Mouse (Mus musculus): ENCODE measurements around the gene Eif3f.

The Eif3f gene

DNA sequence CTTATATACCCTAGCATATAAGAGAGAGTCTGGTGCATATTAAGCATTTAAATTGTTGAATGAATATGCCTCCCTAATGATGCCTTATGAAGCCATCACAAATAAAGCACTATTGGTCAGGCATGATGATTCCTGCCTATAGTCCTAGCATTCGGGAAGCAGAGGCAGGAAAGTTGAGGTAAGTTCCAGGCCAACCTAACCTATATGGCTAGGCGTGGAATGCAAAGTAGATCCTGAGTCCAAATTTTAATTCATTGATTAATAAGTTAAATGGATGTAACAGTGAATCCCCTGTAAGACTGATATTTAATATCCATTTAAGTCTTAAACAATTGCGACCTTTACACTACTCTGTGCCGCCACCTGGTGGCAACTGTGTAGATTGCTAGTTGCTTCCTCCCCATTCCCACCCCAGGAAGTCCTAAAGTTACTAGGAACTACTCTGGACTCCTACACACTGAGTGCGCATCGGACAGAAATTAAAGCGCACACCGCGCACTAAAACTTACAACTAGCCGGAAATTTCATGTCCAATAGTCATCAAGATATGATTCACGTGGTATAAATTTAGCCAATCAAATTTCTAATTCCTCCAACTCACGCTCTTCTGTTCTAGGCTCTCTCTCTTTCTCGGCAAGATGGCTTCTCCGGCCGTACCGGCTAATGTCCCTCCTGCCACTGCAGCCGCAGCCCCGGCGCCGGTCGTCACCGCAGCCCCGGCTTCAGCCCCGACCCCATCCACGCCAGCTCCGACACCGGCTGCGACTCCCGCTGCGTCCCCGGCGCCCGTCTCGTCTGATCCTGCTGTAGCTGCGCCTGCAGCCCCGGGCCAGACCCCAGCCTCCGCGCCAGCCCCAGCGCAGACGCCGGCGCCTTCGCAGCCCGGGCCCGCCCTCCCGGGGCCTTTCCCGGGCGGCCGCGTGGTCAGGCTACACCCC, at the start of gene Eif3f:
Gene Eif3f (plus strand): TSS at position 624 of the 938 bp plus-strand sequence.
- DNase-seq = peak; percentile 97

DNA sequence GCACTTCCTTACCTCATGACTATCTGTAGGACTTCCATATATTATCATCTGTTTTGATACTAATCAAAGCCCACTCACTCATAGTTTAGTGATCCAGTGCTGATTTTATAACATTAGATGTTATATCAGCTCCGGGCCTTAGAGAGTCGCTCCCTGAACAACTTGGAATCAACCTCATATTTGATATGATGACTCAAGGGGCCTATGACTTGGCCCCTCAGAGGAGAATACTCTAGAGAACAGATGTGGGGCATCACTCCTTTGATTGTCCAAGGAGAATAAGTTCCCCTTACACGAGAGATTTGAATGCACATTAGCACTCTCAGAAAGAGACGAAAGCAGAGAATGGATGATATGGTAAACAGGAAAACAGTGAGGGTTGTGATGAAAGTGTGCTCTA, 49.3 kb upstream of the Eif3f start, which contains the start of gene Olfr518:
Gene Olfr518 (minus strand): TSS at position 101 of the 400 bp plus-strand sequence.
- DNase-seq = no peak

DNA sequence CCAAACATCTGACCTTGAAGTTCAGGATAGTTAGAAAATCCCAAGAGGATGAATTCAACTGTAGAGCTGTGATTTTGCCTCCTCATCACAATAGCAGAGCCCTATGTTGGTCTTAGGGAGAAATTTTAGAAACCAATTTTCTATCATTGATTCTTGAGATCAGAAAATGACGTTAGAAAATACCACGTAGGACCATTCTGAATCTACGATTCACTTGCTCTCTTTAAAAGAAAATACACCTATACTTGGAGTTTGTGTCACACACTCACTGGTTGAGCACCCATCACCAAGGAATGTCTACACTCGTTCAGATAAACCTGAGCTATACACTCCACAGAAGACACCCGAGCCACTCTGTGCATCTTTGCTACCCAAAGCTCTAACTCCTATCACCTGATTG, 39.9 kb upstream of the Eif3f start, which contains the start of gene Olfr519:
Gene Olfr519 (minus strand): TSS at position 101 of the 400 bp plus-strand sequence.
- DNase-seq = no peak

DNA sequence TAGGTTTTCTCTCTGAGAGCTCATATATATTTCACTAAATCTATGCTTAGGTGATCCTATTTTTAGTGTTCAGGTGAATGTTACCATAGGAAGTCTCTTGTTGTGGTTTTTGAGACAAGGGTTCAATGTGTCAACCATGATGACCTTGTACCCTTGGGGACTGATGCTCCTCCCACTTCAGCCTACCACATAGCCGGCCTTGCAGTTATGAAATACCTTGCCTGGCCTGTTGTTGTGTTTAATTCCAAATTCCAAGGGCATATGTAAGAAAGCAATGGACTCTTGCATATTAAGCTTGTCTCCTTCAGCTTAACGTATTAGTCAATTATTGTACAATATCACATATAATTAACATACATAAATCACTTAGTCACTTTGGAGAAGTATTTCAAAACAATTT, 30.2 kb upstream of the Eif3f start:
- DNase-seq = no peak

DNA sequence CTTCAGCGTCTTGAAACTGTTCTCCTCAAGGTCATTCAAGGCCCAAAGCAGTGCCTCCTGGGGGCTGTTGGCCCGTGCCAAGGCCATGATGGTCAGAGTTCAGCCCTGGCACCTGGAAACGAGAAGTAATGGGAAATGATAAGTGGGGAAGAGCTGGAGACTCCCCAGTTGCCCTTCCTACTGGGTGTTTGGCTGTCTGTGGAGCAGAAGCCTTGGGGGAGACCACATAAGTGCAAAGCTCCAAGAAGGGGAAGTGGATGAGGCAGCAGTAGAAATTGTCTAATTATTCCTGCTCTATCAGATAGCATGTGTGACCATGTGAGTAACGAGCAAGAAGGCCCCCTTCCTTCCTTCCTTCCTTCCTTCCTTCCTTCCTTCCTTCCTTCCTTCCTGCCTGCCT, 7.2 kb upstream of the Eif3f start:
- no peak for DNase-seq

DNA sequence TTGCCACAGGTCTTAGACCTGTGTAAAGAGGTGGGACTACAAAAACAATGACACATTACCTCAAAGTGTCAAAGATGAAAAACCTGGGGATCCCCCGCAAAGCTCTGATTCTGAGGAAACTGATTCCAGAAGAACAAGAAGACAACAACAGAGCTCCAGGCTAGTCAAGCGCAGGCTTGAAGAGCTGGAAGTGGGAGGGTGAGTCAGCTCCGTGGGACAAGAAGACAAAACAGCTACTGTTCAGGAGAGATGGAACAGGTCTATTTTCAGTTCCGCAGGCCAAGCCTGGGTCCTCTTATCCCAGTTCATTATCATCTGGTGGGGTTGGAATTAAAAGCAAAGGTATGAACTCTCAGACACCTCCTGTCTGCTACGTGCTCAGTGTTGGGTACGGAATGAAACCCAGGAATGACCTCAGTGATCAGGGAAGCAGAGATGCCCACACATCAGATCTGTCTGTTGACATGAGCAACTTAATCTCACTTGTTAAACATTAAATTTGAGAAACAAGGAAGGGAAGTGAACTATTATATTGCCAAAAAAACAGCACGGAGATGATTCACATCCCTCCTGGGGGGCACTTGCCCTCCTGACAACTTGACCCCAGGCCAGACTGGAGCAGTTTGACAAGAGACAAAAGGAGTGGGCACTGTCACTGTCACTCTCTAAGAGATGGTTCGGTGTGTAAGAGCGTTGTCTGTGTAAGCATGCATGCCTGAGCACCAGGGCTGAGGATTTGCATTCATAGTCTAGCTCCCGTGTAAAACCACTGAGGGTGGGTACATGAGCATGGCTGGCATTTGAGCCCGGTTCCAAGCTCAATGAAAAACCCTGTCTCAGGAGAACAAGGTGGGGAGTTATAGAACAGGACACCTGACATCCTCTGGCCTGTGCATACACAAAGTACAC, 5.7 kb upstream of the Eif3f start:
- no peak for DNase-seq

DNA sequence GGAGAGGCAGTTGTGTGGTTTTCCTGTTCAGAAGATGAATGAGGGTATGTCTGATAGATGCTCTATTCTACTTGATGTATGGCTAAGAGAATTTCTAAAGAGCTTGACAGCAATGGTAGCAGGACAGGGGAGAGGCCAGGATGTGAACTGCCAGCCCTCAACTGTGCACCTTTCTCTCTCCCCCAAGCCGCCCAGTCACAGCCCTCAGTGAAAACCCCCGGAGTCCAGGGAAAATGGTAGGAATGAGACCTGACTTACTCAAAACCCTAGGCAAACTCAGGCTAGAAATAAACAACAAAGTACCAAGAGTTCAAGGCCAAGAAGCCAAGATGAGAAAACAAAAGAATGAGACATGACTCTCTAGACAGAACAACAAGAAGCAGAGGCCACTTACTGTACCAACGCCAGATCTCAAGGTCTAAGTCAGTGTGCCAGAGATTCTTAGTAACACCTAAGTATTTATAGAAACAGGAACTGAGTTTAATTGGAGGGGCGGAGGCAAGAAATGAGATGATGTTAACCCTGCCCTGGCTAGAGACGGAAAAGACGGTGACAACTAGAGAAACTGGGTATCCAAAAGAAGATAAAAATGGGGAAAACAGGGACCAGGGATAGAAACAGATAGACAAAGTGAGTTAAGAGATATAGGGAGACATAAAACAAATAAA, 4.4 kb upstream of the Eif3f start, which contains the start of gene Nlrp10:
Gene Nlrp10 (minus strand): TSS at position 453 of the 668 bp plus-strand sequence.
- DNase-seq = no peak

DNA sequence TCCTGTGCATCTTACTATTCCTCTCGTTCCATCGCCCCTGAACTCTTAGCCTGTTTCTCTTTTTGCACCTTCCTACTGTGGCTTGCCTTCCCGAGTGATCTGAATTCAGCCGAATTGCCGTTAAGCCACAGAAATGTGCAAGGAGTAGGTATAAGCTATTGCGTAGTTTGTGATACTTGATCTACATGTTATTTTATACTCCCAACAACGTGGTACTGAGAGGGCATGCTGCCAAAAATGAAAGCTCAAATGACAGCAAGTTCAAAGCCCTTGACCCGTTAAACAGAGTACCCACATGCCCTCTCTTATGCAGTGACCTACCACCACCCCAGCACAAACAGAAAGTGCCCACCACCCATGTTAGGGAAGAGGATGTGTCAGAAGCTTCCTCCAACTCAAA, 619 bp downstream of the Eif3f start:
- DNase-seq = peak; percentile 45

DNA sequence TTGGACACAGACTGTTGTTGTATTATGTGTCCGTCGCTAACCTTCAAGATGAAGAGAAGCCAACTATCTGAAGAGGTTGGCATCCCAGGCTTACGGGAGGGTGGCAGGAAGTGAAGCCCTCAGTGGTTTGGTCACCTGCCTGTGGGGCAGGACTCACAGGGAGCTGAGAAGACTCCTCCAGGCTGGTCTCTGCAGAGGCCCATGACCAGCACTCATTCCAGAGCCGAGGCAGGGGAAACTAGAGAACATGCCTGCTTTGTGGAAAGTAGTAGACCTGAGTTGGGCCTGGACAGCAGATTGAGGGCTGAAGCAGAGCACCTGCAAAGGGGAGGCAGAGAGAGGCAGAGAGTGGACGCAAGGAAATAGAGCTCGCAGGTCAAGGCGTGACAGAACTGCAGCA, 1.2 kb downstream of the Eif3f start:
- DNase-seq = no peak

DNA sequence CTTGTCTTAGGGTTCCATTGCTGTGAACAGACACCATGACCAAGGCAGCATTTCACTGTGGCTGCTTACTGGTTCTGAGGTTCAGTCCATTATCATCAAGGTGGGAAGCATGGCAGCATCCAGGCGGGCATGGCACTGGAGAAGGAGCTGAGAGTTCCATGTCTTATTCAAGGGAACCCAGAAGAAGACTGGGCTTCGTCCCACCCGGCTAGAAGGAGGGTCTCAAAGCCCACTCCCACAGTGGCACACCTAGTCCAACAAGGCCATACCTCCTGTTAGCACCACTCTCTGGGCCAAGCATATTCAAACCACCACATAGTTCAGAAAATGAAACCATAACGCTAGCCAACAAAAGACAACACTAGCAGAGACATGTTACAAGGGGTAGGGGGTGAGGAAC, 2.4 kb downstream of the Eif3f start:
- DNase-seq = peak; percentile 2

DNA sequence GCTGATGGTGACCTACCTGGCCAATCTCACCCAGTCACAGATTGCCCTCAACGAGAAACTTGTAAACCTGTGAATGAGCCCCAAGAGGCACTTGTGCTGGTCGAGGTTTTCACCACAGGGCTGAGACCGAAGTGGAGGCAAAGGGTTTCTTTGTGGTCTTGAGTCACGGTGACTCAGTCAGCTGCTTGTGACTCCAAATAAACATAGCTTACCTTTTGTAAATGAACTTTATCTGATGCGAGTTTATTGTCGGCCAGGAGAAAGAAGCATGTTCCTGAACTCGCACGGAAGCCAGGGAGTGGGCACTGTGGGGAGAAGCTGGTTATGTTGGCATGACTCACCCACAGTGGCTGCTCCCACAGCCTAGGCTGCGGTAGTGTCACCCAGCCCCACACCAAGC, 7.2 kb downstream of the Eif3f start:
- DNase-seq = no peak

DNA sequence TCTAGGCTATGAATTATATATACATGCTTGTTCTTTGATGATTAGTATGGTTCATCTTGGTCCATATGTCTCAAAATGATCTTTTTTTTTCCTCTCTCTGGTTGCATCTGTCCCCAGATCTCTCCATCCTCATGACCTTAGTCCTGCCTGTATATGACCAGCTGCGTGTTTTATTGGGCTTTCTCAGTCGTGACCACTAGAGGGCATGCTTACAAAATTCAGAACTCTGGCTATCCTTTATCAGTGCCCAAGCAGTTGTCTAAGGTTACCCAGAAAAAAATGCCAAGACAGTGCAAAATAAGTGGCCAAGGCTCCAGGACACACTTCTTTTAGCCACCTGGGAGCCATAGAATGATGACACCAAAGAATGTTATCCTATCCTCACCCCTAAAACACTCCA, 9.8 kb downstream of the Eif3f start:
- peak; percentile 52 for DNase-seq

DNA sequence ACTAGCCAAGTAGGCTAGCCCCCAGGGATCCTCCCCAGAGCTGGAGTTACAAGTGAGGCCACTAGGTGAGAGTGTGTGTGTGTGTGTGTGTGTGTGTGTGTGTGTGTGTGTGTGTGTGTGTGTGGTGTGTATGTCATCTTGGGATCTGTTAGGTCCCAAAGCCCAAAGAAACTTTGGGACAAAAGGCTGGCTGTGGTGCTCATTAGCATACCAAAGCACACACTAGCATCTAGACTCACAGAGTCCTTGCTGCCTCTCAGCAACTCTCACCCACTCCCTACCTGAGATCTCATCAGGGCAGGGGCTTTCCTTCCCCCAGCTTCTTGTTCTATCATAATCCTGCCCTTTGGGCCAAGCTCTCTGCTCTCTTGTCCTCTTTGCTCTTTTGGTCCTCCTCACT, 14.4 kb downstream of the Eif3f start:
- DNase-seq = no peak

DNA sequence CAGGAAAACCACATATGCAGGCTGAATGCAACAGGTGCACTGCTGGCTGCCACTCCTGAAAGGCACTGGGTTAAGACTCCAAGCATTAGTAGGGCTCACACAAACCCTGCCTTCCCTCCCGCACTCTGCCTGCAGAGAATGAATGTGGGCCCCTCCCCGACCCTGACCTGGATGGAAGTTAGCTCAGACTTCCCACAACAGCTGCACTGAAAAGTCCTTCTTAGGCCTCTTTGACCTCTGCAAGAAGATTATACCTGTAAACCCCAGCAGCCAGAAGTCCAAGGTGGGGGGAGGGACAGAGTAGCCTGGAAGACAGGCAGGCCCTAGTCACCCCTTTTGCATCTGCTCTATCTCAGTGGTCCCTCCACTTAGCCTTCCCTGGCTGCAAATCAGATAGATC, 15.1 kb downstream of the Eif3f start:
- DNase-seq = no peak

DNA sequence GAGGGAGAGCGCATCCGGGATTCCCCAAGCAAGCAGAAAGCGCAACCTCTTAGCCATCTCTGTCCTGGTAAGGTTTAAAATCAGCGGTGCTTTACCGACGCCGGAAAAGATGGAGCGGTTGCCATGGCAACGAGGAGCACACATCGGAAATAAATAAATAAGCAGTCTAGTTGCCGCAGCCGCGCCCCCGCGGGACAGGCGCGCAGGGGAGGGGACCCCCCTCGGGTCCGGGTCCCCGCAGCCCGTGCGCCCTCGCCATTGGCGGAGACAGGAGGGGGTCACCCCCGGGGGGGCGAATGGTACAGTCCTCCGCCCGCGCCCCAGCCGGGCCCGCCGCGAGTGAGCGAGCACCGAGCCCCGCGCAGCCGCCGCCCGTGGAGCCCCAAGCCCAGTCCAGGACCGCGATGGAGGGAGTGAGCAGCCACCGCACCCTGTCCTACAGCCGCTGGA, 16.1 kb downstream of the Eif3f start, which contains the start of gene Tub:
Gene Tub (plus strand): TSS at position 27 of the 450 bp plus-strand sequence.
- DNase-seq = peak; percentile 81

DNA sequence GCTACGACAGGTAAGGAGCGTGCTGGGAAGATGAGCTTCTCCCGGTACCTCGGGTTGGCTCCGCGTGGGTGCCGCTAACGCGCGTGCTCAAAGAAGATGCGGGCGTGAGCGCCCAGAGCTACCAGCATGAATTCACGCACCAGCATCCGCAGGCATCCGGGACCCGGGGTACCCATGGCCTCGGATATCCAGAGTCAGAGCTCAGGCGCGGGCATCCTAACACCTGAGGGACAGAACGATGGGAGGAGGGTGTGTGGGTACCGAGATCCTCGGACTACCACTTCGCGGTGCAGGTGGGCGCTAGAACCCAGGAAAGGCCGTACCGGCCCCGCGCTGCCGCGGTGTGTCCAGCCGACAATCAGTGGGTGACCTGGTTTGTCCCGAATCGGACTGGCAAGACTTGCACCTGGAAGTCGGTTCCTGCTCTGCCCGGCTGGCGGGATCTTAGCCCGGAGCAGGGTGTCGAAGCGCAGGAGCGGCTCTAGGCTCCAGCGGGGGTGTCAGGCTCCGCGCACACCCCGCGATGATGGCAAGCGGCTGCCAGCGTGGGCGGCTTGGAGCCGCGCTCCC, 16.6 kb downstream of the Eif3f start:
- peak; percentile 68 for DNase-seq

DNA sequence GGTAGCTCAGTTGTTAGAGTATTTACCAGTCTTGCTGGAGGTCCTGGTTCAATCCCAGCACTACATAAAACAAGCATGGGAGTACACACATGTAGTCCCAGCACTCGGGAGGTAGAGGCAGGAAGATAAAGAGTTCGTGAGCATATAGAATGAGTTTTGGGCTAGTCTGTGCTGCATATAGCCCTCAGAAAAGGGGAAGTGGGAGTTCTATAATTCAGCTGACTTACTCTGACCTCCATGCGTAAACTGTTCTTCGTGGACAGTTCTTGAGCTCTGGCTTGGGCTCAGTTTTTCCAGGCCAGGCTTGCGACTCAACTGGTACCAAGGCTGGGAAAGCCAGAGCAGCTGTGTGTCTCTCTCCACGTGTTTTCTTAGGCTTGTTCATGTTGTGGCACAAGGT, 18.6 kb downstream of the Eif3f start:
- no peak for DNase-seq

DNA sequence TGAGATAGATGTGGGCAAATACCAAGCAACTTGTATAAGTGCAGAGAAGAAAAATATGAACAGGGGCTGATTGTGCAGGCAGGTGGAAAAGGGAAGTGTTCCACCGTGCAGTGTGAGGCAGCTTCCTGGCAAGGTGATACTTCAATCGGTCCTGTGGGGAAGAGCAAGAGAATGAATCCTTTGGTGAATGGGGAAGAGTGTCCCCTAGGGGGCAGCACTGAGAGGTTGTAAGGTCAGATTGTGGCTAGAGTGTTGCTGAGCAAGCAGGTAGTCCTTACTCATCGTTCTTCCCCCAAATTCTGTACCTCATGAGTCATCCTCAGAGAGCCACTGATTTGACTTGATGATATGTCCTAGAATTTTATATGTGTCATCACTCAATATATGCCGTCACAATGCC, 20.0 kb downstream of the Eif3f start:
- DNase-seq = no peak

DNA sequence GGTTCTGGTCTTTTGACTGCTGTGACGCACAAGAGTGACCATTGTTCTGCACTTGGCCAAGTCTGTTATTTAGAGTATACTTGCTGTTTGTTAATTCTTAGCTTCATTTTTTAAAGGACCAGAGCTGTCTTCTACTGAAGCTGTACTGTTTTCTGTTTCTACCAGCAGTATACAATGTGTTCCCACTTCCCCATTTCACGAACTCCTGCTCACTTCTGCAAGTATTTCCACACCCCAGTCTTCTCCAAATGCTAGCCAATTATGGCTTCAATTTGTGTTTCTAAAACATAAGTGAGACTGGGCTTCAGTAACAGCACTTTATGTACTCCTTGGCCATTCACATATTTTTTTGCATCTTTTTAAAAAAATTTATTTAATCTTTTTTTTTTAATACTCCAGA, 23.5 kb downstream of the Eif3f start:
- no peak for DNase-seq

DNA sequence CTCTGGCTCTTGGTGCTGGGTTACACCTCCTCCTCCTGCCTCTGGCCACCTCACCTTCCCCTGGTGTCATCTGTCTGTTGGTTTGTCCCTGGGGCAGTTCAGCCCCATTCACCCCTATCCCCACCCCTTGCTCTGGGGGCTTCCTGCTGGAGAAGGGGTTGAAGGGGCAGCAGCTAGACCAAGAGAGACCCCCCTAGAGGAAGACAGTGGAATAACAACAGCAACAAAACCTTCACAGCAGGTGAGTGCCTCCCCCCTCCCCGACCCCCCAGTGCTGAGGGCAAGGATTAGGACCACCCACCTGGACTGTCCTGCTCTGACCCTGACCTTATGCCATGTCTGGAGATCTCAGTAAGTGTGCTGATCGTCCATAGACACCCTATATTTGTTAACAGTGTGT, 31.8 kb downstream of the Eif3f start:
- DNase-seq = no peak

DNA sequence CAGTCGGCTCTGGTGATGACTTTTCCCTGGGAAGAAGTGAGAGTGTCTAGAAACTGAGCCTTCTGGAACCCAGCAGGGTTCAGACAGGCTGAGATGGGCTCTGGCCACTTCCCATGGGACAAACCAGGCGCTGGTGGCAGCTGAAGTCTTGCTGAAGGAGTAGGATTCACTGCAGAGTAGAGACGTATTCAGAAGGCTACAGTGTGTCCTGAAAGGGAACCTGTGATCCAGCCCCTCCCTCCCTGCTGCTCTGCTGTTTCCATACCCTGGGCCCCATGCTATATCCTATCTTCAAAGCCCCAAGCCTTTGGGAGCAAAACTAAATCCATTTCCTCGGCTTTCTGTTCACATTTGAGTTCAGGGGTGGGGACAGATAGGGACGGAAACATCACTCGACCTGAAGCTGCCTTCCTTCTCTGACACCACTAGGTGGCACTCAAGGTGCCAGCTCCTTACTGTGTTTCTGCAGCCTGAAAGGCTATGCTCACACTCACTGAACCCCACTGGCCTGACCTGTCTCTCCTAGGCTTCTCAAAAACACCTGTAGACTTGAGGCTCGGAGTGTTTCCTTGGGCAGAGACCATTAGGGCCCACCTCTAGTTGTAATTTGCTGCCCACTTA, 32.6 kb downstream of the Eif3f start:
- DNase-seq = peak; percentile 77

DNA sequence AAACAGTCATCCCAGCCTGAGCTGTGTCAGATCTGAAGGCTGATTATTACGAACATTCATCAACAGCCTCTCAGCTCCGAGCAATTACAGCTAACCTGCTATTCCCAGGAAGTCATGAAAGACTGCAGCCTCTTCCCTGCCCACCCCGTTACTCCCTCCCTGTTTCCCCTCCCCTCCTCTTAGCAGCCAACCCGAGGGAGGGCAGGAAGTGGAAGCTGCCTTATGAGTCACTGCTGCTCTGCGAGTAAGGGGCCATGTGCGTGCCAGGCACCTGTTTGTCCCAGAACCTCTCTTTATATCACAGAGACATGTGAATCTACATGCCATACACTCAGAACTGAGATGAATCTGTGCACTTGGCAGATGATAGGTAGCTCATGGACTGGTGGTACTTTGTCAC, 34.0 kb downstream of the Eif3f start:
- DNase-seq = no peak

Data from cerebellum, adult 9-11 months (tissue).